Mouse (Mus musculus) megakaryocyte, embryonic 14.5 days (primary cell): ENCODE measurements around the gene Brox. TPM values are rescaled to one million over a fixed set of nuclear protein-coding genes. Genes with fewer than 3 reads are reported as not detected.

ENCODE experiments used
- H3K27me3 ChIP-seq: replicated peaks from 2 replicates; pipeline ENCODE3; 2012; ENCODE audit warnings: inconsistent platforms
- H3K36me3 ChIP-seq: replicated peaks from 2 replicates; pipeline ENCODE3; 2012; ENCODE audit warnings: low read length, inconsistent platforms, mixed read lengths
- H3K4me1 ChIP-seq: 2 replicates; pipeline ENCODE4 v1.6.1; 2012; ENCODE audit warnings: inconsistent platforms
- H3K4me3 ChIP-seq: replicated peaks from 2 replicates; pipeline ENCODE3; 2012; ENCODE audit warnings: moderate library complexity, mild to moderate bottlenecking, inconsistent platforms
- H3K9me3 ChIP-seq: 2 replicates; pipeline ENCODE4 v1.6.1; 2012; ENCODE audit warnings: inconsistent platforms
- FLI1 ChIP-seq: IDR thresholded peaks from 2 replicates; pipeline ENCODE4 v1.6.1; 2012; ENCODE audit warnings: low read length, inconsistent platforms, mixed read lengths
- GATA1 ChIP-seq: IDR thresholded peaks from 3 replicates; pipeline ENCODE4 v1.6.1; 2012; ENCODE audit warnings: mixed read lengths, low read length, inconsistent platforms, borderline replicate concordance
- polyA plus RNA-seq: library from polyadenylated mRNA; stranded (reverse); fragments of >175 nt; gene quantifications from 2 replicates; pipeline ENCODE4 v1.2.3, GENCODE M21; 2012; ENCODE audit warnings: low replicate concordance; ENCODE audit not compliant: insufficient read depth

Gene Brox
- polyA plus RNA-seq, 1 experiment = 3.7 TPM

DNA sequence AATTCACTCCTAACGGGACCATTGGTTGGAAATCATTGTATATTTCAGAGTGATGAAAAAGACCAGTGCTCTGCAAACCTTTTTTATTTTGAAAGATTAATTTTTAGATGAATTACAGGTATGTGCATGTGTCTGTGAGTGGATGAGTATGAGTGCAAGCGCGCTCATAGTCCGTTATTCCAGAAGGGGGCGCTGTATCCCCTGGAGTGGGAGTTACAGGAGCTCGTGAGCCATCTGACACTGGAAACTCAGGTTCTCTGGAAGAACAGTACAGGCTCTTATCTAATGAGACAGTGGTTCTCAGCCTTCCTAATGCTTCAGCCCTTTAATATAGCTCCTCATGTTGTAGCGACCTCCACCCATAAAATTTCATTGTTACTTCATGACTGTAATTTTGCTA is 53.8 kb downstream of the Brox start:
- H3K4me1 ChIP-seq = peaks cover 5% of the 10 kb centered on the region; the same call in 1 of the 2 replicates
- no peak for TF ChIP-seq FLI1
- TF ChIP-seq GATA1 = no peak

DNA sequence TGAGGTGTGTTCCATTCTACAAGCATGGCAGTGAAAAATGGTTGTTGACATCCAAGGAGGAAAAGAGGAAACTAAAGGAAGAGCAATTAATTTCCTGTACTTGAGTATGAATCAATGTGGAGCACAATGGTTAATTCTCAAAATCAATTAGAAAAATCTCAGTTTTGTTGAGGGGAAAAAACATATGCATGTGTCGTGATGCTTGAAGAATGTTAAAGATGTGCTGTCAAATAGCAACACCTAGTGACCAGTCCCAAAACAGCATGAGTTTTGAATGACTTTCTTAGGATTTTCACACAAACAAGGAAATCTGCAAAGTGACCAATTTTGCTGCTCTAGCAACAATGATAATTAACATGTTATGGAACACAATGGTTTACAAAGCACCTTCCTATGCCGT is 59.2 kb downstream of the Brox start:
- TF ChIP-seq GATA1 (no peak), FLI1 (no peak)
- H3K4me3 ChIP-seq = no peak overlapping the region
- H3K4me1 ChIP-seq = peaks cover 10% of the 10 kb centered on the region
- peaks cover 32% of the 10 kb centered on the region for H3K27me3 ChIP-seq
- H3K36me3 ChIP-seq = no peaks in the 10 kb centered on the region
- no peaks in the 10 kb centered on the region for H3K9me3 ChIP-seq

More for the DNA sequence above, 53.8 kb downstream of the Brox start:
- H3K36me3 ChIP-seq = no peaks in the 10 kb centered on the region
- H3K9me3 ChIP-seq = peaks cover 21% of the 10 kb centered on the region
- H3K27me3 ChIP-seq = peaks cover 27% of the 10 kb centered on the region
- H3K4me3 ChIP-seq = no peak overlapping the region

DNA sequence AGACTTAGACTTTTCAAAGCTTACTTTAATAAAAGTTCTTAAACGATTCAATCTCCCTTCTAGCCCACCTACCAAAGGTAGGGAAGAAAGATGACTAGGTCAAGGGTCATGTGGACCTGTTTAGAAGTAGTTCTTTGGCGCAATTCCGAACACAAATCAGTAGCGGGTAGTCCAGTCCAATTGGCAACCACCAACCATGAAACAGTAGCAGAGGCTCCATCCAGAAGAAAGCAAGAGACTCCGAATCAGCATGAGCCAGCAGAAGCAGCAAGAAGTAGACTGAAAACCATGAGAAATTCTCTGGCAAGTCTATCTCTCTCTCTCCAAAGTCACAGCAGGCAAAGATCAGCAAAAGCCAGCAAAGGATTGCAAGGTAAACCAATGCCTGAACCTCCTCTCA is 60.6 kb downstream of the Brox start:
- Histone ChIP-seq H3K9me3 (no peaks in the 10 kb centered on the region), H3K27me3 (peaks cover 26% of the 10 kb centered on the region), H3K36me3 (no peaks in the 10 kb centered on the region), H3K4me3 (no peak overlapping the region), H3K4me1 (peaks cover 10% of the 10 kb centered on the region)
- TF ChIP-seq GATA1 = no peak
- TF ChIP-seq FLI1 = no peak

DNA sequence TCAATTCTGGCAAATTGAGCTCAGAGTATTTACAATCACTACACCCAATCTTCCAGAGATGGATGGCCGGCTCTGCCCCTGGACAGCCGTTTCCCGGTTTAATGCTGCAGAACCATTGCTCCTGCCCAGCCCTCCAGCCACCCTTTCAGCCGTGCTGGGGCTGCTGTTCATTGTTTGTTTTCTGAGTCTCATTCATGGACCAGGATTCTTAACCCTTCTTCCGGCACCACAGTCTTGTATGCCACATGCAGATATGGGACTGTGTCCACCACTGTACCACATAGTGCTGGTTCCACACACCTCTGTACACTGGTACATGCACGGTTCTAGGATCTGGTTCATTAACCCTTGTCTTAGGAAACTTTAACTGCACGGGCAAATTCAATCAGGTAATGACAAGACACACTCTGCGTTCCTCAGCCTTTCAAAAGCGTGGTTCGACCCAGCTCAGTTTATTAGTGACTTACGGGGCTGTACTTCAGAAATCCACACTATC is 63.3 kb downstream of the Brox start:
- no peak for TF ChIP-seq FLI1
- TF ChIP-seq GATA1 = no peak
- H3K36me3 ChIP-seq = no peaks in the 10 kb centered on the region
- H3K4me1 ChIP-seq = peaks cover 10% of the 10 kb centered on the region
- H3K4me3 ChIP-seq = no peak overlapping the region
- peaks cover 15% of the 10 kb centered on the region for H3K27me3 ChIP-seq
- H3K9me3 ChIP-seq = no peaks in the 10 kb centered on the region

DNA sequence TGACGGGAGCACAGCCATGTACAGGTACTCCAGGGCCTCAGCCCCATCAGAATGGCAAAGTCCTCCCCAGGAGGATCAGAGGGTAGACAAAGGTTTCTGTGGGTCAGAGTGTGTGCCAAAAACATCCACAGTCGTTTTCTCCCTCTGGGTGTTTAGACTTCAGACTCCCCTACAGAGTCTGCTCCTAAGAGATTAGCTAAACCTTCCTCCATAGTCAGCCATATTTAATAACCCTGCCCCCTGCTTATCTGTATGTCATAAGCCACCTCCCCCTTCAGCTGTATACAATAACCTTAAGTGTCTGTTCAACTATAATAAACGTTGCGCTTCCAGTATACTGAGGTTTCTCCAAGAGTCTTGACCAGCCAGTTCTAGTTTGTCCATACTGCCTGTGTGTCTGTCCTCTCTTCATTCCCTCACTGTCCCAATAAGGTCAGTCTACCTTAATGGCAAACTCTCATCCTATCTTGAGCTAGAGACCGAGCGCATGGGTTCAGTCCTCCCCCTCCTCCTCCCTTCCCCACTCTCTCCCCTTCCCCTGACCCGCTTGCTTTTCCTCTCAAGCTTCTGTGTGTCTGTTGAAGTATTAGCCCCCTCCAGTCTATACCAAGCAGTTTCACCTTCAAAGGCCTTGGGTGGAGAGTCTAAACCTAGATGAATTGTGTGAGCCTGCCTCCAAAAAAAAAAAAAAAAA is 63.9 kb downstream of the Brox start:
- TF ChIP-seq FLI1 = no peak
- no peak for TF ChIP-seq GATA1
- Histone ChIP-seq H3K4me1 (peaks cover 10% of the 10 kb centered on the region), H3K27me3 (peaks cover 15% of the 10 kb centered on the region), H3K4me3 (no peak overlapping the region), H3K9me3 (no peaks in the 10 kb centered on the region), H3K36me3 (no peaks in the 10 kb centered on the region)

DNA sequence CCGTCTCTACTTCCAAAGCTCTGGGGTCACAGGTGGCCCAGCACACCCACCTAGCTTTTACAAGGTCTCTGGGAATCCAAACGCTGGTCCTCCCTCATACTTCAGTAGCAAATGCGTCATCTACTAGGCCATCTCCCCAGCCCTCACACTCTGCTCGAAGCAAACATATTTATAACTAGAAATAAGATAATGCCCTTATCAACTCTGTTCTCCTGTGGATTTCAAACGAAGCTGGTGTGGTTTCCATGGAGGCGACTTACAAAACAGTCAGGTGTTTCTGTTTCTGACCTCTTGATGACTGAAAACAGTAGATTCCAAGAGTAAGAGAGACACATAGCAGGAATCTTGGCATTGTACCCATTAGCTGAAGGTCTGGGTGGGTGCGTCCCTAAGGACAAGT is 69.6 kb downstream of the Brox start:
- peaks cover 11% of the 10 kb centered on the region for H3K27me3 ChIP-seq
- no peaks in the 10 kb centered on the region for H3K4me1 ChIP-seq
- H3K36me3 ChIP-seq = no peaks in the 10 kb centered on the region
- no peak for TF ChIP-seq FLI1
- TF ChIP-seq GATA1 = no peak
- H3K9me3 ChIP-seq = no peaks in the 10 kb centered on the region
- no peak overlapping the region for H3K4me3 ChIP-seq

Other genes with a start within 250 kb of the Brox start
- 2.3 and 2.4 TPM in 2 replicates for gene Disp1, start 75.7 kb downstream of the Brox start, polyA plus RNA-seq
- gene Aida, start 679 bp downstream of the Brox start, polyA plus RNA-seq = 1.9 and 13.2 TPM in 2 replicates
- gene Mia3, start 72.3 kb upstream of the Brox start, polyA plus RNA-seq = 26.0 and 26.1 TPM in 2 replicates
- 1.8 TPM in 1 of 2 replicates, not detected in the other for gene Taf1a, start 91.7 kb upstream of the Brox start, polyA plus RNA-seq
- gene Hhipl2, start 120.9 kb upstream of the Brox start, polyA plus RNA-seq = not detected in 2 replicates